In genomic region chr6:134417886-134418285, GRCm38 (mm10) we compare ENCODE assay signal across 31 mouse cellular contexts. TPM values are rescaled to one million over a fixed set of nuclear protein-coding genes. Genes with fewer than 3 reads are reported as not detected.
DNase-seq lines count a peak whose midpoint lies in the region; ATAC-seq lines count a peak whose summit lies in the region.
"Had no signal": no experiment of that assay in that cellular context is flagged by ENCODE, and none has a peak within 500 bp of the region (broad histone marks: within the 10 kb centered on the region; RNA-seq: fewer than 3 reads in every experiment).

No protein-coding gene starts in this region.

- peak; percentile 15 for DNase-seq in retina, postnatal 1 day
- DNase-seq in retina, embryonic 14.5 days (ENCODE audit: low spot score) = no peak
- no peak for DNase-seq in adrenal gland, adult 8-10 months
- no peak for DNase-seq in adrenal gland, adult 18-20 months (ENCODE audit: low spot score in 2 of 2)
- DNase-seq: adrenal gland, adult 2 months; cerebellum, adult 9-10 months; cerebellum, postnatal 36 days; embryo, embryonic 11 days; gastrocnemius, adult 2 months; gastrocnemius, postnatal 36 days; heart, adult 18-20 months; heart, postnatal 10 days; kidney, adult 11 months; kidney, postnatal 14 days; layer of hippocampus, adult 9-11 months; liver; lung, embryonic 14.5 days; lung, postnatal 14 days; right cerebral cortex, postnatal 4 days; thymus, adult 18-20 months; thymus, postnatal 25 days had no signal

- no peaks in the 10 kb centered on the region for H3K27me3 ChIP-seq in forebrain, embryonic 16.5 days (replicated peaks; ENCODE audit: control insufficient read depth, insufficient read depth, low read length)
- H3K27me3 ChIP-seq in forebrain, embryonic 13.5 days = no peaks in the 10 kb centered on the region
- H3K27me3 ChIP-seq in midbrain, embryonic 15.5 days (replicated peaks) = no peaks in the 10 kb centered on the region
- H3K27me3 ChIP-seq: embryonic facial prominence, embryonic 12.5 days; heart, embryonic 12.5 days; neural tube, embryonic 15.5 days had no signal

- ATAC-seq in forebrain, embryonic 16.5 days = 0 out of 2 replicates have a peak, but pooled peaks have one; percentile 33
- no peak for ATAC-seq in forebrain, embryonic 13.5 days
- ATAC-seq in midbrain, embryonic 15.5 days (replicated peaks) = peak; percentile 66

- H3K36me3 ChIP-seq in forebrain, embryonic 16.5 days (ENCODE audit: control insufficient read depth, insufficient read depth) = no peaks in the 10 kb centered on the region
- no peaks in the 10 kb centered on the region for H3K36me3 ChIP-seq in forebrain, embryonic 13.5 days (ENCODE audit: poor library complexity, severe bottlenecking)
- H3K36me3 ChIP-seq in midbrain, embryonic 15.5 days (replicated peaks) = no peaks in the 10 kb centered on the region
- H3K36me3 ChIP-seq: embryonic facial prominence, embryonic 12.5 days; heart, embryonic 12.5 days; neural tube, embryonic 15.5 days had no signal

- no peak overlapping the region for H3K4me3 ChIP-seq in forebrain, embryonic 16.5 days (replicated peaks; ENCODE audit: low read length)
- H3K4me3 ChIP-seq in forebrain, embryonic 13.5 days = no peak overlapping the region
- no peak overlapping the region for H3K4me3 ChIP-seq in midbrain, embryonic 15.5 days
- H3K4me3 ChIP-seq: embryonic facial prominence, embryonic 12.5 days; gastrocnemius, adult 2 months; heart, embryonic 12.5 days; neural tube, embryonic 15.5 days had no signal

- no peak overlapping the region for H3K4me2 ChIP-seq in forebrain, embryonic 16.5 days (ENCODE audit: low read length)
- no peak overlapping the region for H3K4me2 ChIP-seq in forebrain, embryonic 13.5 days
- no peak overlapping the region for H3K4me2 ChIP-seq in midbrain, embryonic 15.5 days
- H3K4me2 ChIP-seq: embryonic facial prominence, embryonic 12.5 days; heart, embryonic 12.5 days; hindbrain, embryonic 14.5 days; lung, embryonic 14.5 days; neural tube, embryonic 15.5 days had no signal

- H3K9ac ChIP-seq in forebrain, embryonic 16.5 days (replicated peaks; ENCODE audit: low read depth, low read length) = no peak overlapping the region
- H3K9ac ChIP-seq in forebrain, embryonic 13.5 days = no peak overlapping the region
- H3K9ac ChIP-seq in midbrain, embryonic 15.5 days = no peak overlapping the region
- H3K9ac ChIP-seq: embryonic facial prominence, embryonic 12.5 days; heart, embryonic 12.5 days; hindbrain, embryonic 14.5 days; liver, embryonic 14.5 days; lung, embryonic 14.5 days; neural tube, embryonic 15.5 days had no signal

- no peaks in the 10 kb centered on the region for H3K4me1 ChIP-seq in forebrain, embryonic 16.5 days (replicated peaks; ENCODE audit: control insufficient read depth, insufficient read depth, low read length)
- H3K4me1 ChIP-seq in forebrain, embryonic 13.5 days = no peaks in the 10 kb centered on the region
- H3K4me1 ChIP-seq in midbrain, embryonic 15.5 days = no peaks in the 10 kb centered on the region
- H3K4me1 ChIP-seq: embryonic facial prominence, embryonic 12.5 days; neural tube, embryonic 15.5 days had no signal

- no peaks in the 10 kb centered on the region for H3K9me3 ChIP-seq in forebrain, embryonic 16.5 days (ENCODE audit: control insufficient read depth, low read length)
- H3K9me3 ChIP-seq in forebrain, embryonic 13.5 days (replicated peaks) = no peaks in the 10 kb centered on the region
- H3K9me3 ChIP-seq in midbrain, embryonic 15.5 days = no peaks in the 10 kb centered on the region
- H3K9me3 ChIP-seq: embryonic facial prominence, embryonic 12.5 days; heart, embryonic 12.5 days; neural tube, embryonic 15.5 days had no signal

- WGBS in forebrain, embryonic 16.5 days = 75% methylated on average over 3 of the region's 3 CpGs
- WGBS in forebrain, embryonic 13.5 days = 72% methylated on average over 3 of the region's 3 CpGs
- WGBS in midbrain, embryonic 15.5 days = 57% methylated on average over 3 of the region's 3 CpGs

- no peak overlapping the region for H3K27ac ChIP-seq in forebrain, embryonic 16.5 days (ENCODE audit: low read length)
- no peak overlapping the region for H3K27ac ChIP-seq in forebrain, embryonic 13.5 days
- no peak overlapping the region for H3K27ac ChIP-seq in midbrain, embryonic 15.5 days
- H3K27ac ChIP-seq: embryonic facial prominence, embryonic 12.5 days; gastrocnemius, adult 2 months; hindbrain, embryonic 14.5 days; liver, embryonic 14.5 days; neural tube, embryonic 15.5 days; stomach, postnatal 0 days had no signal

RNA-seq across cellular contexts. Expression of gene Bcl2l14, which starts 21.8 kb away (rescaled TPM):
- polyA plus RNA-seq in forebrain, embryonic 16.5 days (2015; fragmentation: Nextera tagmentation; extraction: Ambion mirVana) = 0.11 TPM in 1 of 2 replicates, not detected in the other
- not detected in 2 replicates for polyA plus RNA-seq in forebrain, embryonic 13.5 days (2015; fragmentation: Nextera tagmentation; extraction: Ambion mirVana)
- polyA plus RNA-seq in midbrain, embryonic 15.5 days (2015; fragmentation: Nextera tagmentation; extraction: Ambion mirVana) = 0.12 TPM in 1 of 2 replicates, not detected in the other
- under 1 TPM in 2 of 4 experiments, not detected in 2; 0.12 to 0.22 TPM for total RNA-seq in adrenal gland, adult 8-10 months (2022)
- total RNA-seq in adrenal gland, adult 18-20 months (2021) = not detected
- total RNA-seq: adrenal gland, adult 2 months; gastrocnemius, adult 2 months; gastrocnemius, postnatal 36 days; heart, adult 18-20 months; heart, postnatal 10 days; left cerebral cortex, postnatal 14 days had no signal
- polyA plus RNA-seq: adrenal gland, adult 2 months had no signal
